In the genomic region with DNA sequence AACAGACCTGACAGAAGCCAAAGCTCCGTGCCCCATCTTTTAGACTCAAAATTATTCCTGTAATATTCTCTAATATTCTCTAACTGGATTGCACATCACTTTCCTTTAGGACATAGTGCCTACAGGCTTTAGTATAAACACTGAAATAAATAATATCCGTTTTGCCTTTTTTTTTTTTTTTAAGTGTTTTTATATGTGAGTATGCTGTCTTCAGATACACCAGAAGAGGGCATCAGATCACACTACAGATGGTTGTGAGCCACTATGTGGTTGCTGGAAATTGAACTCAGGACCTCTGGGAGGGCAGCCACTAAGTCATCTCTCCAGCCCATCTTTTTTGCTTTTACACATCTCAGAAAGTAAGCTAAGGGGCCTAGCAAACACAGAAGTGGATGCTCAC, we compare ENCODE assay signal across 24 mouse cellular contexts. TPM values are rescaled to one million over a fixed set of nuclear protein-coding genes. Genes with fewer than 3 reads are reported as not detected.
DNase-seq lines count a peak whose midpoint lies in the region; ATAC-seq and TF ChIP-seq lines count a peak whose summit lies in the region.
"Had no signal": no experiment of that assay in that cellular context is flagged by ENCODE, and none has a peak within 500 bp of the region (broad histone marks: within the 10 kb centered on the region; RNA-seq: fewer than 3 reads in every experiment).

No protein-coding gene starts in this region.

- WGBS in midbrain, postnatal 0 days, result 83% methylated on average over 2 of the region's 2 CpGs
- 82% methylated on average over 2 of the region's 2 CpGs for WGBS in midbrain, embryonic 15.5 days
- 70% methylated on average over 2 of the region's 2 CpGs for WGBS in stomach, postnatal 0 days

- no peak overlapping the region for H3K4me3 ChIP-seq in gastrocnemius, adult 2 months
- no peak overlapping the region for H3K4me3 ChIP-seq in layer of hippocampus, adult 2 months
- no peak overlapping the region for H3K4me3 ChIP-seq in midbrain, postnatal 0 days (ENCODE audit: low read depth, low read length)
- H3K4me3 ChIP-seq in midbrain, embryonic 15.5 days, result no peak overlapping the region
- H3K4me3 ChIP-seq in stomach, postnatal 0 days (ENCODE audit: low read depth, low read length), result no peak overlapping the region
- H3K4me3 ChIP-seq: embryonic facial prominence, embryonic 12.5 days; forebrain, embryonic 15.5 days; hindbrain, embryonic 12.5 days; limb, embryonic 13.5 days; neural tube, embryonic 15.5 days had no signal

- H3K36me3 ChIP-seq in midbrain, postnatal 0 days (ENCODE audit: insufficient read depth, low read length), result no peaks in the 10 kb centered on the region
- no peaks in the 10 kb centered on the region for H3K36me3 ChIP-seq in midbrain, embryonic 15.5 days (replicated peaks)
- no peaks in the 10 kb centered on the region for H3K36me3 ChIP-seq in stomach, postnatal 0 days (ENCODE audit: control insufficient read depth, insufficient read depth, low read length)
- H3K36me3 ChIP-seq: embryonic facial prominence, embryonic 12.5 days; forebrain, embryonic 15.5 days; hindbrain, embryonic 12.5 days; limb, embryonic 13.5 days; neural tube, embryonic 15.5 days had no signal

- H3K4me1 ChIP-seq in midbrain, postnatal 0 days (ENCODE audit: insufficient read depth, low read length), result peaks cover 8% of the 10 kb centered on the region
- H3K4me1 ChIP-seq in midbrain, embryonic 15.5 days, result peaks cover 30% of the 10 kb centered on the region
- peaks cover 4% of the 10 kb centered on the region; the same call in 1 of the 2 replicates for H3K4me1 ChIP-seq in stomach, postnatal 0 days (replicated peaks; ENCODE audit: control insufficient read depth, insufficient read depth)

- H3K27me3 ChIP-seq in midbrain, postnatal 0 days (ENCODE audit: insufficient read depth, low read length), result no peaks in the 10 kb centered on the region
- H3K27me3 ChIP-seq in midbrain, embryonic 15.5 days (replicated peaks), result no peaks in the 10 kb centered on the region
- H3K27me3 ChIP-seq in stomach, postnatal 0 days (ENCODE audit: control insufficient read depth, insufficient read depth, low read length), result no peaks in the 10 kb centered on the region
- H3K27me3 ChIP-seq: embryonic facial prominence, embryonic 12.5 days; forebrain, embryonic 15.5 days; hindbrain, embryonic 12.5 days; limb, embryonic 13.5 days; neural tube, embryonic 15.5 days; Patski had no signal

- intact Hi-C loops in gastrocnemius, adult 2 months (cut with DNase I), result no loop called here
- intact Hi-C loops in gastrocnemius, postnatal 36 days (cut with DNase I), result no loop called here

- H3K9ac ChIP-seq in midbrain, postnatal 0 days (replicated peaks; ENCODE audit: low read length, poor library complexity, severe bottlenecking), result no peak overlapping the region
- H3K9ac ChIP-seq in midbrain, embryonic 15.5 days, result no peak overlapping the region
- H3K9ac ChIP-seq in stomach, postnatal 0 days (ENCODE audit: low read length), result no peak overlapping the region
- H3K9ac ChIP-seq: embryonic facial prominence, embryonic 12.5 days; forebrain, embryonic 15.5 days; hindbrain, embryonic 12.5 days; limb, embryonic 13.5 days; neural tube, embryonic 15.5 days had no signal

- ATAC-seq in midbrain, postnatal 0 days (ENCODE audit: low FRiP score), result no peak
- ATAC-seq in midbrain, embryonic 15.5 days (replicated peaks), result no peak
- no peak for ATAC-seq in stomach, postnatal 0 days (ENCODE audit: low FRiP score, low TSS enrichment)
- ATAC-seq: forebrain, embryonic 15.5 days; Patski had no signal

- no peak for DNase-seq in gastrocnemius, adult 2 months
- no peak for DNase-seq in gastrocnemius, postnatal 36 days
- no peak for DNase-seq in layer of hippocampus, adult 2 months (ENCODE audit: low spot score in 2 of 2)
- DNase-seq in layer of hippocampus, adult 8-10 months (ENCODE audit: low spot score in 2 of 2), result no peak
- DNase-seq in midbrain, postnatal 0 days (ENCODE audit: low spot score), result no peak
- no peak for DNase-seq in stomach, postnatal 0 days (ENCODE audit: low spot score)
- DNase-seq in thymus, postnatal 0 days (ENCODE audit: low spot score), result no peak
- DNase-seq: adrenal gland, postnatal 10 days; cerebellum, adult 9-10 months; cerebellum, postnatal 36 days; heart, postnatal 14 days; kidney, adult 2 months; kidney, postnatal 10 days; lung, postnatal 10 days; spleen, adult 18-20 months; thymus, adult 2 months; thymus, postnatal 4 days had no signal

- no peak for TF ChIP-seq EP300 in stomach, postnatal 0 days (optimal IDR thresholded peaks at IDR 0.05)

- H3K4me2 ChIP-seq in midbrain, postnatal 0 days (ENCODE audit: low read depth, low read length, poor library complexity, severe bottlenecking), result no peak overlapping the region
- H3K4me2 ChIP-seq in midbrain, embryonic 15.5 days, result no peak overlapping the region
- no peak overlapping the region for H3K4me2 ChIP-seq in stomach, postnatal 0 days (replicated peaks; ENCODE audit: low read depth)
- H3K4me2 ChIP-seq: embryonic facial prominence, embryonic 12.5 days; forebrain, embryonic 15.5 days; hindbrain, embryonic 12.5 days; limb, embryonic 13.5 days; neural tube, embryonic 15.5 days had no signal

- peak; percentile 23; the same call in 1 of the 2 replicates for TF ChIP-seq CTCF in gastrocnemius, adult 2 months (IDR thresholded peaks at IDR 0.05)
- TF ChIP-seq CTCF in layer of hippocampus, adult 2 months (conservative IDR thresholded peaks at IDR 0.05), result peak; percentile 52
- TF ChIP-seq CTCF in midbrain, postnatal 0 days (IDR thresholded peaks at IDR 0.05), result peak; percentile 34
- TF ChIP-seq CTCF in stomach, postnatal 0 days (IDR thresholded peaks at IDR 0.05; ENCODE audit: low read depth), result peak; percentile 37

- H3K27ac ChIP-seq in gastrocnemius, adult 2 months, result no peak overlapping the region
- no peak overlapping the region for H3K27ac ChIP-seq in layer of hippocampus, adult 2 months
- H3K27ac ChIP-seq in midbrain, postnatal 0 days (ENCODE audit: low read depth, low read length), result no peak overlapping the region
- no peak overlapping the region for H3K27ac ChIP-seq in midbrain, embryonic 15.5 days
- no peak overlapping the region for H3K27ac ChIP-seq in stomach, postnatal 0 days (replicated peaks)
- H3K27ac ChIP-seq: embryonic facial prominence, embryonic 12.5 days; hindbrain, embryonic 12.5 days; limb, embryonic 13.5 days had no signal

- H3K9me3 ChIP-seq in midbrain, postnatal 0 days (ENCODE audit: low read length), result no peaks in the 10 kb centered on the region
- H3K9me3 ChIP-seq in midbrain, embryonic 15.5 days, result no peaks in the 10 kb centered on the region
- H3K9me3 ChIP-seq in stomach, postnatal 0 days (ENCODE audit: control insufficient read depth, low read length), result no peaks in the 10 kb centered on the region
- H3K9me3 ChIP-seq: embryonic facial prominence, embryonic 12.5 days; forebrain, embryonic 15.5 days; hindbrain, embryonic 12.5 days; limb, embryonic 13.5 days; neural tube, embryonic 15.5 days had no signal

RNA-seq across cellular contexts. Expression of a gene that starts 1.9 kb away (rescaled TPM):
- total RNA-seq in gastrocnemius, adult 2 months (2021), result 10 to 100 TPM; 18.1 to 18.5 TPM
- total RNA-seq in gastrocnemius, postnatal 36 days (2021), result 10 to 100 TPM; 14.7 to 17.1 TPM
- 10 to 100 TPM; 65.8 to 70.8 TPM for total RNA-seq in layer of hippocampus, adult 2 months (2021)
- 10 to 100 TPM; 66.8 to 72.4 (median 70.3) TPM for total RNA-seq in layer of hippocampus, adult 8-10 months (2022)
- 29.8 and 32.0 TPM in 2 replicates for total RNA-seq in midbrain, postnatal 0 days (2014; rRNA removed)
- polyA plus RNA-seq in midbrain, postnatal 0 days (2015; fragmentation: Nextera tagmentation; extraction: Ambion mirVana), result 19.3 and 20.2 TPM in 2 replicates
- polyA plus RNA-seq in midbrain, embryonic 15.5 days (2015; fragmentation: Nextera tagmentation; extraction: Ambion mirVana), result 25.0 and 26.9 TPM in 2 replicates
- 12.0 and 13.1 TPM in 2 replicates for polyA plus RNA-seq in stomach, postnatal 0 days (2015; fragmentation: Nextera tagmentation; extraction: Ambion mirVana)
- 16.2 and 16.8 TPM in 2 replicates for polyA plus RNA-seq in thymus, postnatal 0 days (2015; fragmentation: Nextera tagmentation; extraction: Ambion mirVana)
